Comparison of ENCODE assay signal across 22 mouse cellular contexts in the genomic region with DNA sequence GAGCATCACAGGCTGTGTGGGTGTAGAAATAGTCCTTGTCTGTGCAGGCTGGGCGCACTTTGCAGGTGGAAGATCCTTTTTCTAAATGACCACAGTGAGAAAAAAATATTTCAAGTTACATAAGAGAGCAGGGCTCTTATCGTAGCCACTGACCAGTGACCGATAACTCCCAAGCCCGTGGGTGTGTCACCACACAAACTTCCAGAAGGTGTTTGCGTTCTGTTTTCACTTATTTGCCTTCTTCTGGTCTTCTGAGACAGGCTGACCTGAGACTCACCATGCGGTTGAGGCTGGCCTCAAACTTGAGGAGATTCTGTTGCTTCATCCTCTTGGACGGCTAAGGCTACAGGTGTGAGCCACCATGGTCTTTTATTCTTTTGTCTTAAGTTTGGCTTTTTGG. TPM values are rescaled to one million over a fixed set of nuclear protein-coding genes. Genes with fewer than 3 reads are reported as not detected.
"Had no signal": no experiment of that assay in that cellular context is flagged by ENCODE, and none has a peak within 500 bp of the region (broad histone marks: within the 10 kb centered on the region; RNA-seq: fewer than 3 reads in every experiment).

No protein-coding gene starts in this region.

- H3K4me1 ChIP-seq: liver, embryonic 13.5 days; liver, embryonic 15.5 days; megakaryocyte, embryonic 14.5 days; midbrain, embryonic 12.5 days; neural tube, embryonic 13.5 days; neural tube, embryonic 15.5 days had no signal

- H3K4me3 ChIP-seq: liver, embryonic 13.5 days; liver, embryonic 15.5 days; lung, embryonic 15.5 days; megakaryocyte, embryonic 14.5 days; midbrain, embryonic 12.5 days; myocyte; neural tube, embryonic 13.5 days; neural tube, embryonic 15.5 days had no signal

- H3K9ac ChIP-seq: liver, embryonic 13.5 days; liver, embryonic 15.5 days; liver, postnatal 0 days; lung, embryonic 15.5 days; midbrain, embryonic 12.5 days; neural tube, embryonic 13.5 days; neural tube, embryonic 15.5 days had no signal

- H3K27me3 ChIP-seq: liver, embryonic 13.5 days; liver, embryonic 15.5 days; lung, embryonic 15.5 days; midbrain, embryonic 12.5 days; neural tube, embryonic 13.5 days; neural tube, embryonic 15.5 days had no signal

- H3K27ac ChIP-seq: liver, embryonic 13.5 days; liver, embryonic 15.5 days; macrophage; midbrain, embryonic 12.5 days; neural tube, embryonic 13.5 days; neural tube, embryonic 15.5 days had no signal

- H3K4me2 ChIP-seq: liver, embryonic 11.5 days; liver, embryonic 13.5 days; liver, embryonic 15.5 days; lung, embryonic 15.5 days; midbrain, embryonic 12.5 days; neural tube, embryonic 13.5 days; neural tube, embryonic 15.5 days had no signal

- H3K9me3 ChIP-seq: liver, embryonic 13.5 days; liver, embryonic 15.5 days; lung, embryonic 15.5 days; megakaryocyte, embryonic 14.5 days; midbrain, embryonic 12.5 days; neural tube, embryonic 13.5 days; neural tube, embryonic 15.5 days had no signal

- DNase-seq: liver; liver, embryonic 13.5 days; liver, postnatal 0 days; lung, adult 2 months; midbrain, embryonic 14.5 days; right cerebral cortex, postnatal 14 days; thymus, adult 2 months; thymus, postnatal 25 days; thymus, postnatal 4 days had no signal

- ATAC-seq: liver, postnatal 0 days; lung, postnatal 0 days; midbrain, embryonic 16.5 days had no signal

- H3K36me3 ChIP-seq: liver, embryonic 13.5 days; liver, embryonic 15.5 days; lung, embryonic 15.5 days; midbrain, embryonic 12.5 days; neural tube, embryonic 13.5 days; neural tube, embryonic 15.5 days had no signal

RNA-seq across cellular contexts. Expression of a gene that starts 59.0 kb away (rescaled TPM):
- polyA plus RNA-seq: liver, embryonic 11.5 days; liver, embryonic 13.5 days; liver, embryonic 15.5 days; liver, postnatal 0 days; macrophage; neural tube, embryonic 11.5 days; spleen, adult 2 months had no signal

RNA-seq across cellular contexts. Expression of a gene that starts 59.6 kb away (rescaled TPM):
- polyA plus RNA-seq: macrophage, myocyte had no signal
